Mouse (Mus musculus): ENCODE data around the gene Gtpbp8.
A peak's percentile ranks its signal among the peaks of the same experiment; 100 is the strongest.

Gtpbp8 gene

DNA sequence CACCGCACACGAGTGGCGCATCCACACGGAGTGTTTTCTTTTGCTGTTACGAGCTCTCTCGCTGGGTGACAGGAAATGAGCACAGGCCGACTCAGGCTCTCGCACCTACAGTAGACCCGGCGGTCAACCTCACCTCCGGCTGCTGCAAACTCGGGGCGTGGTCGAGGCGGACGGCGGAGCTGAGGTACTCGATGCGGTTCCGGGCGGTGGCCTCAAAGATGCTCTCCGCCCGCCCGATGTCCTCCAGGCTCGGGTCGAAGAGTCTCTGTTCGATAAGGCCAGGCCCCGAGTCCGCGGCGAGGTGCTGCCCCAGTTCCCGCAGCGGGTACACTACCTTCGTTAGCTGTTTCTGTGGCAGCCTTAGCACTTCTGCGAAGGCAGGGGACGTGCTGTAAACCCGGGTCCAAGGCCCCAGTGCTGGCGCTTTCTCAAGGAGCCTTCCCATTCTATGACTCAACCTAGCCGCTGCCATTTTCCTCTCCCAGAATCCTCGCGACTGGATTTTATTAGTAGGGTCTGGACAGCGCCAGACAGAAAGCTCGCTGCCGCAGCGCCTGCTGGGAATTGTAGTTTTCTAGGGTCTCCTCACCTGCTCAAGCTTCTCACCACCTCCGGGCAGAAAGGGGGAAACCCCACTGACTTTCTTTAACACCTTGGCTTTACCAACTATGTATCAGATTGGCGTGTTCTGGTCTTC lies at the start of gene Gtpbp8:
Gene Gtpbp8 (minus strand): TSS at position 498 of the 697 bp plus-strand sequence.
- peak; percentile 80 for DNase-seq (ENCODE audit: extremely low read depth, low read depth)

DNA sequence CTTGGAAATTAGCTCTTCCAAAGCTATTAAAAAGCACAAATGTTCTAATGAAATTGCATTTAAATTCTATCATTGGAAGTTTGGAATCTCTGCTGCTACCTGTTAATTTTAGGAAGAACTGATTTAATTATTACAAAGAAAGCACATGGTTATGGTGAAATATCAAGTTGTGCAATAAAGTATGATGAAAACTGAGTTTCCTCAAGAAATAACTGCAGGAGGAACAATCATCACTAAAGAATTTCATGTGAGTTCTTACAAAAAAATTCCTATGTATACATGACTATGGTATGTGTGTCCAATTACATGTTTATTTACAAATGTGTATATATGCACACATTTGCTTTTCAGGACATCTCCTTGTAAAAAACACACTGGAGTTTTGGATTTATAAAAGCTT lies 48.3 kb upstream of the Gtpbp8 start:
- no peak for DNase-seq (ENCODE audit: extremely low read depth, low read depth)

DNA sequence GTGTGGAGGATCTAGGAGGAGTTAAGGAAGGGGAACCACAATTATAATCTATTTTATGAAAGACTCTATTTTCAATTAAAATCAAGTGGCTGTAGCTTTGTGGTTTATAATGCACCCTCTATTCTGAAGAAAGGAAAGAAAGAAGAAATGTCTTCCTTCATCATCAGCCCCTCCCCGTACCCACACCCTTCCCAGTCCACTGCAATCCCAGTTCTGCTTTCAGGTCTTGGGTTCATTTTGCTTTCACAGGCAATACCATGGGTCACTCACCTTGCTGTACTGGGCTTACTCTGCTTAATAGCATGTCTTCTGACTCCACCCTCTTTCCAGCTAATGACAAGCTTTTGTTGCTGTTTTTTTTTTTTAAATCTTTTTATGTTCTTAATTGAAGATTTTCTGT lies 40.8 kb upstream of the Gtpbp8 start:
- DNase-seq (ENCODE audit: extremely low read depth, low read depth), result no peak

DNA sequence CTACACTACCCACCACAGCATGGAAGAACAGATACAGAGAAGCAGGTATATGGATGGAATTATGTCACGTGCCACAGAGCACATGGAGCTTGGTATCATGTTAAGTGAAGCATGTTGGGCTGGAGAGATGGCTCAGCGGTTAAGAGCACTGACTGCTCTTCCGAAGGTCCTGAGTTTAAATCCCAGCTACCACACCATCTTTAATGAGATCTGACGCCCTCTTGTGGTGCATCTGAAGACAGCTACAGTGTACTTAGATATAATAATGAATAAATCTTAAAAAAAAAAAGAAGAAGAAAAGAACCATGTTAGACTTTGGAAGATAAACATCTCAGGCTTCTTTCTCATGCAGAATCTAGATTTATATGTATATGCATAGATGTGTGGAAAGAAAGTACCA lies 34.6 kb upstream of the Gtpbp8 start:
- DNase-seq (ENCODE audit: extremely low read depth, low read depth), result no peak

DNA sequence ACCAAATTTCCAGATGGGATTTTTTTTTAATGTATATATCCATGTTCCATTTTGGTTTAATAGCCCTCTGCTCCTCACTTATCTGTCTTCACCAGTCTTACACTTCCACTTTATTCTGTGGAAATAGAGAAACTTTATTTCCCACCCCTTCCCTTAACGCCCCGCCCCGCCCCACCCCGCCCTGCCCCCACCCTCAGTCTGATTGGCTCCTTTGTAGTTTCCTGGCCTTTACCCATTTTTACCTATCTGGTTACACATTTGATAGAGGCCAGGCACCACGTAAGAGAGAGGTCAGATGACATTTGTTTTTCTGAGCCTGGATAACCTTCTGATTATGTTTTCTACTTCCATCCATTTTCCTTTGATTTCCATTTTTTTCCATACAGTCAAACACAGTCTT lies 33.3 kb upstream of the Gtpbp8 start:
- DNase-seq (ENCODE audit: extremely low read depth, low read depth), result no peak

DNA sequence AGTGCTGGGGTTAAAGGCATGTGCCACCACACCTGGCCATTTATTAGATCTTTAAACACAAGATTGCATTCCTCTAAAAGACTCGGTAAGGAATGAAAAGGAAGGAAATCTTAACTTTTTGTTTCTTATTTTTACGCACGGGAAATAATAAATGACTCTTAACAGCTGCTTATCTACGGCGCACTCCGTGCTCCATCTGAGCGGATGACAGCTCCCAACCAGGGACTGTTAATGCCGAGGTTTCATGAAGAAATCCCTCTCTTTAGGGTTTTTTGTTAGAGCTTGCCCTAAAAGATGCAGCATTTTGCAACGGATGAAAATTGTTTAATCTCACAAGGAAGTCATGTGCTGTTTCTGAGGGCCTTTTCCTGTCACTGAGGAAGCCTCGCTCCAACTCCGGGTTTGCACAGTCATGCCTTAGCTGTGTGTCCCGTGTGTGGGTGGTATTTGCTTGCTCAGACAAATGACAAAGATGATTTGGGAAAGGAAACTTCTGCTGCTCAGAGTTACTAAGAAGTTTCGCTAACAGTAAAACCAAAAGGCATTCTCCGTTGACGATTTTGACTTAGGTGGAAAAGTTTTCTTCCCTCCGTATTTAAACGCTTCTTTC lies 32.5 kb upstream of the Gtpbp8 start:
- DNase-seq (ENCODE audit: extremely low read depth, low read depth), result no peak

DNA sequence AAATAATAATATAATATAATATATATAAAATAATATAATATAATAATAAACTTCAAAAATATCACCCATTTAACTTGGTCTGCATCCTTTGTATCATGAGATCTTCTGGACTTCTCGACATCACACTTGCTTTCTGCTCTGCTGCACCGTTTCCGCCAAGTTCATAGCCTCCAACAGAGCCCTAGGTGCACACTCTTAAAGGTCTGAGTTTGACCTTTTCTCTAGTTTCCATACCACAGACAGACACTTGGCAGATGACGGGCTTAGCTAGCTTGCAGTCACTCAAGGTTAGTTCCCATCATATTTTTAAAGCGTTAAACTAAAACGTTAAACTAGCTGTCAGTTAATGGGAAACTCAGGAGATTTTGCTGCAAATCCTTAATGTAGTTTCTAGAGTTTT lies 28.0 kb upstream of the Gtpbp8 start:
- no peak for DNase-seq (ENCODE audit: extremely low read depth, low read depth)

DNA sequence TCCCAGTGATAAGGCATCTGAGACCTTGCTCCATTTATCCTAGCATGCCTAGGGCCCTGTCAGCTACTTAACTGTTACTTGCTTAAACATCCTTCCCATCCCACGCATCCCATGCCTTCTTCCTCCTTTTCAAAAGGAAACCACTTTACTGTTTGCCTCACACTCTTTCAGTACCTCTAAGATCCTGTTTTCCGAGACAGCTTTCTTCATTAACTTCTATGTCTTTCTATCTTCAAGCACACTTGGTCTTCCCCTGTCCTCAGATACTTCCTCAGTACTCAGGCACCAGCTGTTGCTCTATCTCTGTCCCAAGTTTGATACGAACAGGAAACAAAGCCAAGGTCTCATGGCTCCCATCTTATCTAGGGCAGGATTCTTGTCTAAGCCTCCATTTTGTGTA lies 27.5 kb upstream of the Gtpbp8 start:
- DNase-seq (ENCODE audit: extremely low read depth, low read depth), result peak; percentile 62

DNA sequence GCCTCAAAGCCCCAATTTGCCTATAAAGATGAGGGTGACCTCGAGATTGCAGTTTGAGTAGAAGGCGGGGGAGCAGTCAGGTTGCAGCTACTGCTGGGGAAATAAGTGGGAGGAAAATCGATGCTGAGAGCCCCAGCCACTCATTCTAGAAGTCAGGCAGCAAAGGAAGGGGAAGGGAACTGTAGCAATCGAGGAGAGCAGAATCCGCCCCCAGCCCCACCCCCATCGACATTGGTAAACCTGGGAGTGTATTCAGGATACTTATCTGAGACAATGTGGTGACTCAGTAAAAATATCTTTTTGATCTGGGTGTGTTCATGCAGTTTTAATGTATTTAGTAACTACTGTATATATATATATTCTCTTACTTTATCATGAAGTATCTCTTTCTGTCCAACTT lies 26.4 kb upstream of the Gtpbp8 start:
- DNase-seq (ENCODE audit: extremely low read depth, low read depth), result no peak

DNA sequence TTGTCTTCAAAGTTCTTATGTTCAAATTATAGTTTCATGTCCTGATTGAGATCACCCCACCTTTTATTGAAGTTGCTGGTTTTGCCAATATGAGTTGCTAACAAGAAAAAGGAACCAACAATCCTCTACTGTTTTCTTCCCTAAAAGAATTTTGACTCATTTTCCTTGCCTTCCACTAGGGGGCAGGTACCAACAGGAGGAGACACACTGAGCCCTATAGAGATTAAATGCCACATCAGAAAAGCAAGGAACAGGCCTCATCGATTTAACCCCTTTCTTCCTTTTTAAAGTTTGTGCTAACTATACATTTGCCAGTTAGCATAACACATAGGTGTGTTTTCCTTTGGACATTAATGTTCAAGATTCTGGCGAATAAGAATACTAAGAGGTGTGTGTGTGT lies 21.8 kb upstream of the Gtpbp8 start:
- DNase-seq (ENCODE audit: extremely low read depth, low read depth), result no peak

DNA sequence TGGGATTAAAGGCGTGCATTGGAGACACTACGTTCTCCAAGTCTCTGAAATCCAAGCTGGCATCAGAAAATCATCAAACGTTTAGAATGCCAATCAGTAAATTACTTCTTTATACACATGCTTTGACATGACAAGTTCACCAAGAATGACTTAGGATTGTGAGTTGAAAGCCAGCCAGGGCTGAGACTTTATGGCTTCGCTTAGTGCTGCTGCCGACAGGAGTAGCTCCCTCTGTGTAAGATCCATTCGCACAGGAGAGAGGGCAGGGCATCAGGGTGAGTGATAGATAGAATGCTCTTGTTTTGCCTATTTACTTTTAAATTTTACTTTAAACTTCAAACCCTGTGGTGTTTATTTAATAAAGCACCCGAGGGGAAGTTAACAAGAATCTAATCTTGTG lies 21.3 kb upstream of the Gtpbp8 start:
- no peak for DNase-seq (ENCODE audit: extremely low read depth, low read depth)

DNA sequence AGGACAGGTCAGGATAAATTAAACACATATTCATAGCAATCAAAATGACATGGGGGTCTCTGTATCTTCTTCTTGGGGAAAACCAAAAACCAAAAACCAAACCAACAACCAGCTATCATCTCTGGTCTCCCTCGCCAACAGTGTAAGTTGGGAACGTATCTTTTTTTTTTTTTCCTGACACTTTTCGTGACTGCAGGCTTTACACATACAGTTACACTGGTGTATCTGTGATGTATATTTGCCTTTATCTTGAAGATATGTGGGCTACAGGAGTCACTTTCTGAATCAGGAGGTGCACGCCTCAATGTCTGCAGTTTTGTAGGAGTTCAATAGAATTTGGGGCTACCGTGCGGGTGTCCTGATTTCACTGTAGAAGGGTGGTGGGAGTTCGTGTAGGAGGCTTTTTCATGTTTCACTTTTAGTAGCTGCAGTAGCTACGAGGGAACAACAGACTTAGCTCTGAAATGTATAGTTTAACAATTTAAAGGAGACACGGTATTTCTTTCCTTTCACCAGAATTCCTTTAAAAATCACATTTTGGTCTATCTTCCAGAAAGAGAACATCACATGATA lies 20.2 kb upstream of the Gtpbp8 start:
- DNase-seq (ENCODE audit: extremely low read depth, low read depth), result no peak

DNA sequence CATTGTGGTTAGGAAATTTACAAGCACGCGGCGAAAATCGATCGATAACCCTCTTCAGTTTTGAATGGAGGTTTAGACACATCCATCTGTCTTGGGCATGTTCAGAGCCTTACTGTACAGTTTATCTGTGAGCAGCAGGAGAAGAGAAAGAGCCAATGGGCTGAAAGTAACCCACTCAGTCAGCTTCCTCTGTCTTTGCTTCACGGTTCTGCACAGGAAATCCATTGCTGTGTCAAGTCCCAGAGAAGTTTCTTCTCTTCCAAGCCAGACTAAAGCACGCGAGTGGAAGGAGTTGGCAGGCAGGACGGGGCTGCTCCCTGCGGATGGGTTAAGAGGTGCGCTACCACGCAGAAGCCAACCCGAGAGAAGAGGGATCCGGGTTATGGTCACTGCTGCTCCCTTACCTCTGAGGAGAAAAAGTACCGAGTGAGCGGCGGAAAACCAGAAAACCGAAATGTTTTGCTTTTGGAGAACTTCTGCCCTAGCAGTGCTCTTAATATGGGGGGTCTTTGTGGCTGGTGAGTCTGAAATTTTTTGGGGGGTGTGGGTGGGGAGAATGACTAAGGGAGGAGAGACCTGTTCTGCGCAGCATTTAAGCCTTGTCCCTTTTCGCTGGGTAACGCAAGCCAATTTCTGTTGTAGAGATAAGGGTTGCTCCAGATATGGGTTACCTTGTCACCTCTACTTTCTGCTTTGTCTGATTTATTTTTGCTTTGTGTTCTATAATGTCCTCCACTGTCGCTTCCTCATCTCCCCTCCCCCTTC lies 19.6 kb upstream of the Gtpbp8 start, which contains the start of gene Cd200r1:
Gene Cd200r1 (plus strand): TSS at position 182 of the 765 bp plus-strand sequence.
- no peak for DNase-seq (ENCODE audit: extremely low read depth, low read depth)

DNA sequence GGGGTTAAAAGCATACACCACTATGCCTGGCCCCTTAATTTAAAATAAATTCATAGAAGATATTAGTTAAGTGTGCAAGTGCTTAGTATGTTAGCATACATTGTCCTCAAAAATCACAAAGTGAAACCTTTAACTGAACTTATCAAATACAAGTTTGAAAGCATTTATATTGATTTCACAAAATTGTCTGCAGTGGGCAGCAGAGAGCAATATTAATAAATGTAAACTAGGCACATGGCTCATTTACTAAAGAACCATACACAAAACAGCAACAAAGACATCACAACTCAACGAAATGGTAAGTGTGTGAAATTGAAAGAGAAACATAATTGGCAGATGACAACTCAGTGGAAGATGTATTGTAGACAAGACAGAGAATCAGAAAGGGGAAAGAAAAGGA lies 15.6 kb upstream of the Gtpbp8 start:
- no peak for DNase-seq (ENCODE audit: extremely low read depth, low read depth)

DNA sequence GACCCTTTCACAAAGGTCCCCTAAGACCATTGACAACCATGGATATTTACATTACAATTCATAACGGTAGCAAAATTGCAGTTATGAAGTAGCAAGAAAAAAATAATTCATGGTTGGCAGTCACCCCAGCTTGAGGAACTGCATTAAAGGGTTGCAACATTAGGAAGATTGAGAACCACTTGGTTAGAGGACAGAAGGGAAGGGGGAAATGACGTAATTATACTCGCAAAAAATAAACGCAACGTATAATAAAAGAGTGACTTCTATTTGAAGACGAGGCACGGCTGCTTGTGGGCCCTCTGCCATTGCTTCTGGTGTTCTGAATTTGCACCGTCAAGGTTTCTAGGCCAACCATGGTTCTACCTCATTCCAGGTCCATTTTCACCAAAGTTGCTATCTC lies 11.5 kb upstream of the Gtpbp8 start:
- no peak for DNase-seq (ENCODE audit: extremely low read depth, low read depth)

DNA sequence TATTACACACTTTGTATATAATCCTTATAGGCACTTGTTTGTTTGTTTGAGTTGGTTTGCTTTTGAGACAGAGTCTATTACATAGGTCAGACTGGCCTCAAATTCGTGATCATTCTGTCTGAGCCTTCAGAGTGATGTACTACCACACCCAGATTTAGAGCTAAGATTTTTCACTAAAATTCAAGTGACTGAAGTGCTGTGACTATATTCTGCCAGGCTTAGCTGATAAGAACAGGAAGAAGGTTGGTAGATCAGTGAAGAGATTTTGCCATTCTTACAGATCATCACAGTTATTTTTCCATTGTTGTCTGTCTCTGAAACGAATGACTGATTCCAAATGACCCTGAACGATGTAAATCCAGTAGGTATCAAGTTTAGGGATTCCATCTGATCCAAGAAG lies 1.8 kb upstream of the Gtpbp8 start:
- no peak for DNase-seq (ENCODE audit: extremely low read depth, low read depth)

DNA sequence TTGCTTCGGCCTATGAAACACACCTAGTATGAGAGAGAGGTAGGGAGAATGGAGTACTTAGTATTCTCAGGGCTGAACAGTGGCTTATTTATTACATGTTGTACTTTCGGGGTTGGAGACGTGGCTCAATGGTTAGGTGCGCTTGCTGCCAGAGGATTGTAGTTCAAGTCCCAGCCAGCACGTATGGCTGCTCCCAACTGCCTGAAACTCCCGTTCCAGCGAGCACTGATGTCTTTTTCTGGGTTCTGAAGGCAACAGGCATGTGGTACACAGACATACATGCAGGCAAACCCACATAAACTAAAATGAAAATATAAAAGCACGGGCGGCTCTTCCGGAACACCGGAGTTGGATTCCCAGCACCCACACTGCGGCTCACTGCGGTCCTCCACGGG lies 695 bp downstream of the Gtpbp8 start:
- peak; percentile 12 for DNase-seq (ENCODE audit: extremely low read depth, low read depth)

DNA sequence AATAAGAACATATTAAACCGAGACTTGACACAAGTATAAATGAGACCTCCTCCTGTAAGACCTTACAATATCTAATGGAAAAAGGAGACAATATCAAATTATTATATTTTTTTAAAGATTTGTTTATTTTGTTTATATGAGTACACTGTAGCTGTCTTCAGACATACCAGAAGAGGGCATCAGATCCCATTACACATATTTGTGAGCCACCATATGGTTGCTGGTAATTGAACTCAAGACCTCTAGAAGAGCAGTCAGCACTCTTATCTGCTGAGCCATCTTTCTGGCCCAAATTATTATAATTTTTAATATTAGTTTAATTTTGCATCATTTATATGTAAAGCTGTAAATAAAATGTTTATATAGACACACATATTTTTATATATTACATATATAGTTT lies 3.4 kb downstream of the Gtpbp8 start:
- no peak for DNase-seq (ENCODE audit: extremely low read depth, low read depth)

DNA sequence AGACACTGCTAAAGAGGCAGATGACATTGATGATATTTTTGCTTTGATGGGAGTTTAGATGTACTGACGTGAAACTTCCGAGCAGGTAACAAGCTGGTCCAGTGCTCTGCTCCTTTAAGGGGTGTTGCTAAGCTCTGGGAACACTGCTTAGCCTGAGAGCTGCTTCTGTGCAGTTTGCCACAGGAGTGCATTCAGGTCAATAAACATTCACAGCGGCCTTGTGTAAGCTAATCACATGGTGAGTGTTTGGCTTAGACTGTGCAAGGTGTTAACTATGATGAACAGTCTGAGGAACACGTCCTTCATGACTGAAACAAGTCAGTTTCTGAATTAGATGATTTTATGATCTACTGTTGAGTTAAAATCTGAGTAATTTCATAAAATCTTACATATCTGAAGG lies 10.0 kb downstream of the Gtpbp8 start:
- DNase-seq (ENCODE audit: extremely low read depth, low read depth), result no peak

DNA sequence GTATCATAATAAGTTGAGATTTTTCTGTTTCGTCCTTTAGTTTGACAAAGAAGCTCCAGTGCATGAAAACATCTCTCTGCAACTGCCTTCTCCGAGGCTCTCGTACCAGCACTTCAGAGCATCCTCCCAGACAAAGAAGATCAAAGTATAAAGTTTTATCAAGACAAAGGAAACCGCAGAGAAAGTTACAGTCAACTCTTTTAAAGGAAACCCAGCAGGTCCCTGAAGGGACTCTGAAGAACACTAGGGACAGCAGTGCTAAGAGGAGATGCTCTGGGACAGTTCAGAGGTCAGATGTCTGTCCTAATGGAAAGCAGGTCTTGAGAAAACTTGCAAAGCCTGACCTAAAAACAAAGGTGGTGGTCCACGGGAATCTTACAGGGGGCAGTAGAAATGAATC lies 10.5 kb downstream of the Gtpbp8 start:
- no peak for DNase-seq (ENCODE audit: extremely low read depth, low read depth)

DNA sequence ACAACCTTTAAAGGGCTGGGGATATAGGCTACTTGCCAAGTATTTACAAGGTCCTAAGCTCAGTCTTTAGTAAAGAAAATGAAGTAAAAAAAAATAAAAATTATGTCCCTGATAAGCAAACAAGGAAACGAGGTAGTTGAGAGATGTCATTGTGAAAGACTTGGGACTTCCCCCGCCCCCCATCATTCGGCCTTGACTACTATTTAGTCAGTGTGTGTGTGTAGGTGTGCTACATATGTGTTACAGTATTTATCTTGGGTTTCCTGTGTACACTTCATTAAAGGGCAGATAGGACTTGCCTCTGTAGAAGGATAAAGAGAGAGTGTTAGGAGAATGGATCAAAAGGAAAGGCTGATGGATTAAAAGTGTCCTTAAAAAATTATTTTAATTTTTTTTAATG lies 12.1 kb downstream of the Gtpbp8 start:
- no peak for DNase-seq (ENCODE audit: extremely low read depth, low read depth)

DNA sequence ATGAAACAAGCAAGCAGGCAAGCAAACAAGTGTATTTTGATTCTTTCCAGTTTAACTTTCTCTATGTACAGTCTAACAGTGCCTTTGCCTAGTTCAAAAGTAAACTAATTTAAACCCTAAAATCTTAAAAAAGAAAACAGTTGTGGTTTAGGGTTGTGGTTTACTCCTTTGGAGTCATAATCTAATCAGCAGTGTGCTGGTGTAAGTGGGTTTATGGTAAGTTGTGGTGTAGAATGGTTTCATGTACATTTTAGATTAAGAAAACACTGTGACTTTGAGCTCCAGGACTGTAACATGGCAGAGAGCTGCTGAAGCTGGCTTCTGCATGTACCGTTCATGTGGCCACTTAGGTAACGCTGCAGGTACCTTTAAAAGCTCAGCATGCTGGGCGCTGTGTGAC lies 18.6 kb downstream of the Gtpbp8 start:
- peak; percentile 37 for DNase-seq (ENCODE audit: extremely low read depth, low read depth)

Measured in MEL-GATA-1-ER (cell line).